Mouse (Mus musculus) lung, adult 2 months (tissue): ENCODE measurements around the gene Hivep2.

ENCODE experiments used
- CTCF ChIP-seq: fragments of 200-500 bp; IDR thresholded peaks from 2 replicates; pipeline ENCODE4 v1.5.1; 2011; ENCODE audit warnings: mild to moderate bottlenecking, low read length, control low read depth; ENCODE audit not compliant: insufficient read depth
- POLR2A ChIP-seq: fragments of 200-500 bp; IDR thresholded peaks from 2 replicates; pipeline ENCODE4 v1.6.1; 2011; ENCODE audit warnings: low read depth, mild to moderate bottlenecking, control low read depth, low read length, borderline replicate concordance; ENCODE audit errors: extremely low read depth

DNA sequence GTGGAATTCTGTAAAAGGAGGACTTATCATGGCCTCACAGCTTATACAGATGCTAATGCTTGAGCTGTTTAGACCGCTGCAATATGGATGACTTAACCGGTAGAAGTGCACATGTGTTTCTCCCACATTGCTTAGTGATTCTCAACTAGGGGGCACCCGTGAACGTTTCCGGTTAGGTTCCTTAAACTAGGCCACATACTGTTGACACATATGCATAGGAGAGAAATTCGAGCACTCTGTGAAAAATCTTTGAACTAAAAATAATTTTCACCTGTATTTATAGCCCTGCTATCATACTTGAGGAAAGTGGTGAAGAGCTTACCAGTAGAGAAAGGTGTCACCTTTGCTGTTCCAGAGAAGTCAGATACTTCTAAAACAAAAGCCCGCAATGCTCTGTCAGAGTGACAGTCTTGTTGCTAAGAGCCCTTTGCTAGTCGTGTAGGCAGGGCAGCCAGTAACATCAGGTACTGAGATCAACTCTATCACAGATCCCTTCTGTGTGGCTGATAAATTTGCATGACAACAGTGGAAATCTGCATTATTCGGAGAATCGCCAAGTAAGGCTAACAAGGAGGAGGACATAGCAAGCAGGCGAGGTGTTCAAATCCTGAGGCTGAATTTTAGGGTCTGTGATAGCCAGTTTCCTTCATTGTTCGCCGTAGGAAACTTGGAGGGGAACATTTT, 50.6 kb downstream of the Hivep2 start:
- no peak for TF ChIP-seq CTCF
- TF ChIP-seq POLR2A, result no peak
